Mouse (Mus musculus): ENCODE results near the gene Carm1.
"Not testable (repeated sequence)": the region's sequence is repeated elsewhere in the genome, so short reads cannot be mapped to it uniquely, and the experiment has no call there.

Gene Carm1

DNA sequence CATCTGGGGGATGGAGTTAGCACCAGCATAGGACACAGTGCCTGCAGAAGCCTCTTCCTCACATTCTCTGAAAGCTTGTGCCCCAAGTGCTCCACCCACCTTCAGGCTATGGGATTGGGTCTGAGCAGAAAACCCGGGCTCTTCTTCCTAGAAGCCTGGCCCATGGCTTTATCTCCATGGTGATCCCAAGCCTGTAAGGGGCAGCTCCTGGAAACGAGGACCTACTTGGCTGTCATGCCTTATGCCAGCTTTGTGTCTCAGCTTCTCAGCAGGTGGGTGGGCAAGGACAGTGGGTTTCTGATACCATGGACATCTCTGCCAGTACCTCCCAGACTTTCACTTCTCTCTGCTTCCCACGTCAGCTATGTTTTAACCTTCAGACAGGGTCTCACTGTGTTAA lies 31.5 kb downstream of the Carm1 start:
- no peak for DNase-seq

- DNase-seq = no peak
These were observed 38.7 kb downstream of the Carm1 start for GRCm38 (mm10) chr9:21585401-21585800.

DNA sequence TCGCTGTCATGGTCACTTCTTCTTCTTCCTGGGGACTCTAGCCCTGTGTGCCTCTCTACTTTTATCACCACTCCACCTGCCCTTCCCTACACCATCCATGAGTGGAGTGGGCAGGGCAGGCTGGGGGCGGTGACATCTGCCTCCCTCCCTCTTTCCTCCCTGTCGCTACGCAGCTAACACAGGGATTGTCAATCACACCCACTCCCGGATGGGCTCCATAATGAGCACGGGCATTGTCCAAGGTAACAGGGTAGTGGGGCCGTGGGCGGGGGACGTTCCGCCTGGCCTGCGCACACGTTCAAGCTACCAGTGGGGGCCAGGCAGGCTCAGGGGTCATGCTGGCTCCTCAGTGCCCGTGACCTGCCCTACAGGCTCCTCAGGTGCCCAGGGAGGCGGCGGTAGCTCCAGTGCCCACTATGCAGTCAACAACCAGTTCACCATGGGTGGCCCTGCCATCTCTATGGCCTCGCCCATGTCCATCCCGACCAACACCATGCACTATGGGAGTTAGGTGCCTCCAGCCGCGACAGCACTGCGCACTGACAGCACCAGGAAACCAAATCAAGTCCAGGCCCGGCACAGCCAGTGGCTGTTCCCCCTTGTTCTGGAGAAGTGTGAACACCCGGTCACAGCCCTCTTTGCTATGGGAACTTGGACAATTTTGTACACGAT lies 41.1 kb downstream of the Carm1 start:
- no peak for DNase-seq

GRCm38 (mm10) chr9:21588350-21588749 lies 41.7 kb downstream of the Carm1 start:
- DNase-seq = peak in 1 of 2 experiments; percentile 28

DNA sequence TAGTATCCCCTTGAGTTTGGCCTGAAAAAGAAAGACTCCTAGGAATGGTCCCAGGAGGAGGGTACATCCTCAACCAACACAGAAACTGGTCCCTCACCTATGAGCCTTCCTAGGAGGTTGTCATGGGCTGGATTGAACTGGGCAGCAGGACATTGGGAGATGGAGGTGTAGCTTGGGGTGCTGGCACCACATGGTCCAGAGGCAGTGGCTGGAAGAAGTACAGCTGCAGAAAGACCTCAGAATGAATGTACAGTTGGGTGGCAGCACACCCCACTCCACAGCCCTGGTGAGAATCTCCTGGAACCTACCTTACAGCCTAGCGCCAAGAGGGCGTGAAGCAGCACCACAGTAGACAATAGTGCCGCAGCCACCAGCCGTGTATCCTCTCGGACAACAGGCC lies 42.8 kb downstream of the Carm1 start:
- no peak for DNase-seq

DNA sequence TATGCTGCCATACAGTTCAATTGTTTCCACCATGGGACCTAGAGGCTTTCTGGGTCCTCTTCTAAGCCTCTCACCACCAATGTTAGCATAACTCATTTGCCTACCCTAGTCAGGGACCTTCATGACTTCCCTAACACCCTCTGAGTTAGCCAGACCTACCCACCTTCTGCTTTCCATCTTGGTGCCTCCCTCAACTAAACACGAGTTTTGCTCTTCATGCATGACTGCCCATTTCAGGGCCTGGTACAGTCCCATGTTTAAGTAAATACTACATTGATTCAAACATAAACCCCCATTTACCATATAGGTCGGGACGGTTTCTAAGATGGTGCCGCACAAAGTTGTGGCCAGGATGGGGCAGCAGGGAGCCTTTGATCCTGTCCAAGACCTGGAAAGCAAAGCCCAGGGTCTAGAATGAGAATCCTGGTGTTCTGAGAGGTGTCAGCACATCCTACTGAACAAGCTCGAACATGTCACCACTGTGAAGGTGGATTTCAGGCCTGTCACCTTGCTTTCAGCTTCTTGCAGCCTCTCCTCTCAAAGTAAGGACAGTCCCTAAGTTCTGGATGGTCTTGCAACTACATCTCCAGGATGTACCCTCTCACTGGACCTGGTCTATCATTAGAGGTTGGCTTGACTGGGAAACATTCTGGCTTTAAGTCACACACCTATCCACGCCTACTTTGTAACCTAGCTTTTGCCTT lies 44.6 kb downstream of the Carm1 start:
- no peak for DNase-seq

DNA sequence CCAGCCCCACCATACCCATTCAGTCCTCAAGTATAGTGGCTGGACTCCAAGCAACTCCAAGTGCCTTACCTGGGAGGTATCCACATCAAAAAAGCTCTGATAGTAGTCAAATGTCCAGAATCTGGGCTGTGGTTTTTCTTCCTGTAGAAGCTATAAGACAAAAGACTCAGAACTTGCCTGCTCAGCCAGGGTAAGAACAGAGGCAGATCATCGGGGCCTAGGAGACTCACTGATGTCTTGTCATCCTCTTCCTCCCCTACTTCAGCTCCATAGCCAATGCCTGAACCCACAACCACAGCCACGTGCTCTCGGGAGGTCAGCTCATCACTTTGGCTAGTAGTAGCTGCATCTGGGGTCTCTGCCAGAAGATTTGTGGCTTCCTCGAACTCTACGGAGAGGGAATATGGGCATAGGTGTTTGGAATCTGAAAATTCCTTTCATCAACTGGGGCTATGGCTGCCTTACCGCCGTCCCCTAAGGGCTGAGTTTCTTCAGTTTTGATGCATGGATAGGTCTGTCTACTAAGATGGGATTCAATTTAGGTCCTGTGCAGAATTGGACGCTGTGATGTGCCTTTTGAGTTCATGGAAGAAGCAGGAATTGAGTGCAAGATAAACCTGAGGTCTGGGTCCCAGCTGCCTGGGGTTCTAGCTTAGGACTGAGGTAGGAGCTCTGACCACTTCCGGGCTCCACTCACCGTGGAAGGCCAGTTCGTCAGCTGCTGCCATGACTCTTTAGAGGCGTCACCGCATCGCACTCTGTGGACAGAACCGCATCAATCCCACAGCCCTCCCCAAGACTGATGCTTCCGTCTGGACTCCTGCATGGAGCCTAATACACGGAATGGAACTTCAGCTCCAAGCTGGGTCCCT lies 45.4 kb downstream of the Carm1 start:
- DNase-seq = peak in 1 of 2 experiments; percentile 14

DNA sequence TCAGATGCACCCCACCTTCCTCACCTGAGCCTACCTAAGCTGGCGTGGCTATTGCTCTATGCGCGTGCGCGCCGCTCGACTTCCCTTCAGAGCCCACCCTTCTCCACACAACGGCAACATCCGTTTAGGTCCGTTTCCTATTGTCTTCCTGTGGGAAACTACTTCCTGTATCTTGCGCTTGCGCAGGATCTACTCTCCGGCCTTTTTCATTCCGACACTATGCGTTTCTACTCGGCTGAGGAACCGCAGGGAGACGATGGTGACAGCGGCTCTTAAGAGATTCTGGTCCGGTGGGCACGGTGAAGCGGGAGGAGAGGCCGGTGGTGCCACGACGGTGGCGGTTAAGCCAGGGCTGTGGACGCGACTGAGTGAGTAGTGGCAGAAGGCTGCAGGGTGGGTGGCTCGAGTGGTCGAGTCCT lies 46.0 kb downstream of the Carm1 start, which contains the start of the genes Timm29 and Yipf2:
TSS of gene Timm29 (plus strand) at position 20 of the 419 bp plus-strand sequence.
TSS of gene Yipf2 (minus strand) at position 126 of the 419 bp plus-strand sequence.
- peak; percentile 87 to 92 for DNase-seq

GRCm38 (mm10) chr9:21593122-21593721 lies 46.5 kb downstream of the Carm1 start:
- peak; percentile 63 to 78 for DNase-seq

- not testable (repeated sequence) for DNase-seq
These were observed 47.7 kb downstream of the Carm1 start for GRCm38 (mm10) chr9:21594350-21594749.

- DNase-seq = no peak
These were observed 48.1 kb downstream of the Carm1 start for GRCm38 (mm10) chr9:21594838-21595237.

DNA sequence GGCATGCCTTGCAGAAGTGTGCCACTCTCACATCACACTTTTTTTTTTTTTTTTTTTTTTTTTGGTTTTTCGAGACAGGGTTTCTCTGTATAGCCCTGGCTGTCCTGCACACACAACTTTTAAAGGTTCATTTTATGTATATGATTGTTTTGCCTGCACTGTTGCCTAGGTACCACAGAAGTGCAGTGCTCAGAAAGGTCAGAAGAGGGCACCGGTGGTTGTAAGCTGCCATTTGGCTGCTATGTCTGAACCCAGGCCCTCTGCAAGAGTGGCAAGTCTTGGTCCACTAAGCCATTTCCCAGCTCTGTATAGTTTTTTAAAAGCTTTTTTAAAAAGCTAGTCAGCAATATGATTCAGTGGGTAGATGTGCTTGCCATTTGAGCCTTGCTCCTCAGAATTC lies 51.5 kb downstream of the Carm1 start:
- peak; percentile 43 to 46 for DNase-seq

GRCm38 (mm10) chr9:21600186-21600585 lies 53.5 kb downstream of the Carm1 start:
- no peak for DNase-seq

GRCm38 (mm10) chr9:21601073-21601472 lies 54.4 kb downstream of the Carm1 start:
- no peak for DNase-seq

GRCm38 (mm10) chr9:21601722-21602399 lies 55.2 kb downstream of the Carm1 start:
- peak; percentile 72 to 79 for DNase-seq

- DNase-seq = no peak
These were observed 57.4 kb downstream of the Carm1 start for GRCm38 (mm10) chr9:21604119-21604518.

DNA sequence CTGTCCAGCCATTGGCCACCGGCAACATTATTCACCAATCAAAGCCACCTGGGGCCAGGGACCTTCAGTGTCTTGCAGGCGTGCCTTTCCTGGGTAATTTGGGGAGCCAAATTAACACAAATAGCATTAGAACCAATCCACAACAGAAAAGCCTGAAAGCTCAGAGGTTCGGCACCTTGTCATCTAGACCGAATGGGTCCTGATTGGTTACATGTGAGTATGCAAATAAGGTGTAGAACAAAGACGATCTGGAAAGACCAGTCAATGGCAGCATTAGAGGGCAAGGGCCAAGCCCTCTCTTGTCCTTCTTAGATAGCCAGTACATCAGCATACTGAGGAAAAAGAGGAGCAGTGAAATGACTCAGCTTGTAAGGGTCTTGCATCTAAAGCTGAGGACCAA lies 59.2 kb downstream of the Carm1 start:
- DNase-seq = no peak

DNA sequence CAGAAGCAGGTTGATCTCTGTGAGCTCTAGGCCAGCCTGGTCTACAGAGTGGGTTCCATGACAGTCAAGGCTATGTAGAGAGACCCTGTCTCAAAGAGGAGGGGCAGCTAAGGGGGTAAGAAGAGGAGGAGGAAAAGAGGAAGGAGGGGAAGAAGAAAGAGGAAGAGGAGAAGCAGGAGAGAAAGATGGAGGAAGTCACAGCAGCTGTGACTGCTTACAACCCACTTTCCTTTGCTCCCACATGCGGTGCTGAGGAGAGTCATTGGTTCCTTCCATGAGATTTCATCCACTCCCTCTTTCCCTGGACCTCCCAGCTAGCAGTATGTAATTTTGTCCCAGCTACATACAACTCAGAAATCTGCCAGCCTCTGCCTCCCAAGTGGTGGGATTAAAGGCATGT lies 60.0 kb downstream of the Carm1 start:
- DNase-seq = no peak

- DNase-seq = no peak
These were observed 63.2 kb downstream of the Carm1 start for GRCm38 (mm10) chr9:21609861-21610260.

DNA sequence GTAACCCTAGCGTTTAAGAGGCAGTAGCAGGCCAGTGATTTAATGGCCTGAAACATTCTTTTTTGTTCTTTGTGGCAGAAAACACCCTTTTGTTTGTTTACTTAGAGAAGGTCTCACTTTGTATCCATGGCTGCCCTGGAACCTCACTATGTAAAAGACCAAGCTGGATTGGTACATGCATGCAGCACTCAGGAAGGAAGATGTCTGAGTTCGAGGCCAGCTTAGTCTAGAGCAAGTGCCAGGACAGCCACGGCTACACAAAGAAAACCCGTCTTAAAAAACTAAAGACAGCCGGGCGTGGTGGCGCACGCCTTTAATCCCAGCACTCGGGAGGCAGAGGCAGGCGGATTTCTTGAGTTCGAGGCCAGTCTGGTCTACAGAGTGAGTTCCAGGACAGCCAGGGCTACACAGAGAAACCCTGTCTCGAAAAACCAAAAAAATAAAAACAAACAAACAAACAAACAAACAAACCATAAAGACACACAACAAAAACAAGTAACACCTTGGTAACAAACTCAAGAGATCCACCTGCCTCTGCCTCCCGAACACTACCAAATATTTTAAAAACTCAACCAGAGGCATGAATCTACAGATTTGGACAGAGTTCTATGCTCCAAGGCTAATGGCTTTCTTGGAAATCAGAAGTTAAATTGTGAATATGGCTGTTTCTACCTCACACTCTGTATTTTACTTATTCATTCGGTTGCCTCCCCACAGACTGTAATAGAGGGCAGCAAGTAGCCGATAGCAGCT lies 68.3 kb downstream of the Carm1 start:
- DNase-seq = no peak

DNA sequence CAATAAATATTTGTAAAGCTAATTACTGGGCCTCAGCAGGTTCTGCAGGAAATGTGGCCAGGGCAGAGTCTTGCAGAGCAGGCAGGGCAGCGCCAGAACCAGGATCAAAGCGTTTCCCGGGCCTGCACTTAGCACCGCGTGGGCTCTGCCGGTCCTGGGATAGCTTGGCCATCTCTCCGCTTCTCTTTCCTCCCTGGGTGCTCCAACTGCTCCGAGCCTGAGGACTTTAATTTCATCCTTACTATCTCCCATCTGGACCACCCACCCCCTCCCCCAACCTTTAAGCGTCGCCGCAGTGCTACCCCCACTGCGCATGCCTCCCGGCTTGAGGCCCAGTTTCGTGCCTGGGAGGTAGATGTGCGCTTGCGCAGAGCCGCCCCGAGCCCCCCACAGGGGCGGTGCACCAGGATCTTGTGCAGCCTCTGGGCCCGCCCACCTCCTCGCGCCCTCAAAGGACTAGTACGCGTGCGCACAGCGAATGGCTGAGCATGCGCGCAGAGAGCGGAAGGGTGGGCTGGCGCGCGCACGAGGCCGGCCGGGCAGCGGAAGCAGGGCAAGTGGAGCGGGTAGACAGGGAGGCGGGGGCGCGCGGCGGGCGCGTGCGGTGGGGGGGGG lies 69.0 kb downstream of the Carm1 start, which contains the start of gene Smarca4:
TSS of gene Smarca4 (plus strand) at position 553 of the 615 bp plus-strand sequence.
- DNase-seq = peak; percentile 99 to 100
